ENCODE assay signal across 43 mouse cellular contexts in genomic region chr3:145038813-145039212, GRCm38 (mm10). TPM values are rescaled to one million over a fixed set of nuclear protein-coding genes. Genes with fewer than 3 reads are reported as not detected.
"Had no signal": no experiment of that assay in that cellular context is flagged by ENCODE, and none has a peak within 500 bp of the region (broad histone marks: within the 10 kb centered on the region; RNA-seq: fewer than 3 reads in every experiment).

No protein-coding gene starts in this region.

- H3K4me3 ChIP-seq: left cerebral cortex, adult 2 months; limb, embryonic 10.5 days; limb, embryonic 12.5 days; limb, embryonic 13.5 days; limb, embryonic 15.5 days; liver, embryonic 12.5 days; liver, embryonic 13.5 days; liver, embryonic 15.5 days; lung, embryonic 15.5 days; megakaryocyte, embryonic 14.5 days; midbrain, embryonic 10.5 days; midbrain, embryonic 12.5 days; midbrain, embryonic 13.5 days; midbrain, embryonic 15.5 days; myocyte; neural tube, embryonic 12.5 days had no signal

- H3K27me3 ChIP-seq: limb, embryonic 12.5 days; limb, embryonic 13.5 days; limb, embryonic 15.5 days; liver, embryonic 12.5 days; liver, embryonic 13.5 days; liver, embryonic 15.5 days; lung, embryonic 15.5 days; megakaryocyte, embryonic 14.5 days; midbrain, embryonic 12.5 days; midbrain, embryonic 13.5 days; midbrain, embryonic 15.5 days; neural tube, embryonic 12.5 days had no signal

- ATAC-seq: liver, embryonic 12.5 days; liver, postnatal 0 days; lung, postnatal 0 days; midbrain, embryonic 13.5 days; midbrain, embryonic 15.5 days; midbrain, embryonic 16.5 days had no signal

- H3K36me3 ChIP-seq: limb, embryonic 10.5 days; limb, embryonic 12.5 days; limb, embryonic 13.5 days; limb, embryonic 15.5 days; liver, embryonic 12.5 days; liver, embryonic 13.5 days; liver, embryonic 15.5 days; lung, embryonic 15.5 days; midbrain, embryonic 10.5 days; midbrain, embryonic 12.5 days; midbrain, embryonic 13.5 days; midbrain, embryonic 15.5 days; neural tube, embryonic 12.5 days had no signal

- H3K9ac ChIP-seq: limb, embryonic 12.5 days; limb, embryonic 13.5 days; limb, embryonic 15.5 days; liver, embryonic 12.5 days; liver, embryonic 13.5 days; liver, embryonic 14.5 days; liver, embryonic 15.5 days; liver, postnatal 0 days; lung, embryonic 14.5 days; lung, embryonic 15.5 days; midbrain, embryonic 12.5 days; midbrain, embryonic 13.5 days; midbrain, embryonic 15.5 days; neural tube, embryonic 12.5 days had no signal

- H3K4me1 ChIP-seq: limb, embryonic 10.5 days; limb, embryonic 12.5 days; limb, embryonic 13.5 days; limb, embryonic 15.5 days; liver, embryonic 12.5 days; liver, embryonic 13.5 days; liver, embryonic 15.5 days; lung, embryonic 15.5 days; megakaryocyte, embryonic 14.5 days; midbrain, embryonic 10.5 days; midbrain, embryonic 12.5 days; midbrain, embryonic 13.5 days; midbrain, embryonic 15.5 days; neural tube, embryonic 12.5 days had no signal

- H3K27ac ChIP-seq: left cerebral cortex, adult 2 months; limb, embryonic 10.5 days; limb, embryonic 12.5 days; limb, embryonic 13.5 days; limb, embryonic 15.5 days; liver, embryonic 12.5 days; liver, embryonic 13.5 days; liver, embryonic 14.5 days; liver, embryonic 15.5 days; lung, embryonic 15.5 days; macrophage; midbrain, embryonic 10.5 days; midbrain, embryonic 12.5 days; midbrain, embryonic 13.5 days; midbrain, embryonic 15.5 days; neural tube, embryonic 12.5 days had no signal

- H3K9me3 ChIP-seq: limb, embryonic 10.5 days; limb, embryonic 12.5 days; limb, embryonic 13.5 days; limb, embryonic 15.5 days; liver, embryonic 12.5 days; liver, embryonic 13.5 days; liver, embryonic 15.5 days; lung, embryonic 15.5 days; megakaryocyte, embryonic 14.5 days; midbrain, embryonic 10.5 days; midbrain, embryonic 12.5 days; midbrain, embryonic 13.5 days; midbrain, embryonic 15.5 days; neural tube, embryonic 12.5 days had no signal

- DNase-seq: left cerebral cortex, postnatal 4 days; liver; liver, embryonic 13.5 days; liver, postnatal 0 days; lung, adult 18-20 months; lung, adult 2 months; lung, embryonic 14.5 days; lung, postnatal 10 days; lung, postnatal 14 days; lung, postnatal 4 days; midbrain, embryonic 14.5 days had no signal

RNA-seq across cellular contexts. Expression of gene Clca1, which starts 6.2 kb away (rescaled TPM):
- total RNA-seq: left cerebral cortex, adult 2 months; left cerebral cortex, adult 8-10 months; left cerebral cortex, postnatal 10 days; left cerebral cortex, postnatal 14 days; left cerebral cortex, postnatal 25 days; left cerebral cortex, postnatal 36 days; left cerebral cortex, postnatal 4 days; liver, adult 2 months; megakaryocyte, adult 5-6 weeks; midbrain, postnatal 0 days; monocyte, adult 5-6 weeks had no signal
- polyA plus RNA-seq: limb, embryonic 12.5 days; liver, embryonic 11.5 days; liver, embryonic 13.5 days; liver, embryonic 14.5 days; liver, postnatal 0 days; lung, embryonic 14.5 days; lung, embryonic 15.5 days; lung, embryonic 16.5 days; lung, postnatal 0 days; macrophage; midbrain, embryonic 10.5 days; midbrain, embryonic 11.5 days; midbrain, embryonic 12.5 days; midbrain, embryonic 13.5 days; midbrain, embryonic 14.5 days; midbrain, embryonic 15.5 days; midbrain, embryonic 16.5 days; midbrain, postnatal 0 days; neural tube, embryonic 11.5 days; neural tube, embryonic 12.5 days had no signal
